Mouse (Mus musculus) effector memory CD4-positive, alpha-beta T cell, adult 5 months (primary cell): ENCODE data around the gene Nhlrc1. TPM values are rescaled to one million over a fixed set of nuclear protein-coding genes. Genes with fewer than 3 reads are reported as not detected.

Experiments
- polyA plus RNA-seq: library from polyadenylated mRNA; unstranded; fragments of 100-300 nt; shearing (Covaris generic); gene quantifications from one replicate; pipeline ENCODE4 v1.2.1, GENCODE M21; 2017

The Nhlrc1 gene
- 0.21 TPM for polyA plus RNA-seq

GRCm38 (mm10) chr13:47014334-47015194 lies at the start of gene Nhlrc1:
TSS of gene Nhlrc1 (minus strand) at chr13:47014850.

DNA sequence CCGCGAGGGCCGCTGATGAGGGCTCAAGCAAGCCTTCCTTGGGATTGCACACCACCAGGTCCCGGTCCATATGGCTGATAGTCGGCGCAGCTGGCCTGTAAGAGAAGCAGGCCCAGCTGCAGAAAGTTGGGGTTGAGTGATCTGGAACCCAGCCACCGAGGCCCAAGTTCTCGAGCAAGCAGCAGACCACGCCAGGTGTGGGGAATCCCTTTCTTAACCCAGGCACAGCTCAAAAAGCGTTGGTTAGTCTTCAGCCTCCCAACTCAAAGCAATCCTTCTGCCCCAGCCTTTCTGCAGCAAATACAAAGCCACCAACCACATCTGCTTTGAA lies 29.9 kb upstream of the Nhlrc1 start, which contains the start of gene Tpmt:
TSS of gene Tpmt (minus strand) at position 121 of the 331 bp plus-strand sequence.

DNA sequence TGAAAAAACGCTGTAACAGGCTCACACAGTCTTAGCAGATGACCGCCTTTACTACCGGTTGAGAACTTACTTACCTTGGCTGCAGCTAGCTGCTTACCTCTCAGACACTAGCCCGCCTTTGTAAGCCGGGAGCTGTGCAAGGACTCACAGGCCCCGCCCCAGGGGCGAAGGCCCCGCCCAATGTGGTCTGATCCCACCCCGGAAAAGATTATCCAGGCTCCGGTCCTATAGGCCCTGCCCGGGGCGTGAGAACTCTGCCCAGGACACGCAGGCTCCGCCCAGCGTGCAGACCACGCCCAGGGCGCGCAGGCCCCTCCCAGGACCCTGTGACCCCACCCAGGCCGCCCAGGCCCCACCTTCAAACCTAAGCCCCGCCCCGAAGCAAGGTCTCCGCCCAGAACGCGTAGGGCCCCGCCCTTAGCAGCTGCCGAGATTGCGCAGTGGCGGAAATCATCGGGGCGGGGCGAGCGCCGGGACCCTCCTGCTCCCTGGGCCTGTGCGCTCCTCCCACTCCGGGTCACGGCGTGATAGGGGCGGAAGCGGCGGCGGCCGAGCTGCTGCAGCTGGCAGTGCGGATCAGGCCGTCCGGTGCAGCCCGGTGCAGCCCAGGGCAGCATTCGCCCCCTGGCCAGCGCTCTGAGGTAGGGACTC lies 28.5 kb upstream of the Nhlrc1 start, which contains the start of gene Kdm1b:
TSS of gene Kdm1b (plus strand) at position 470 of the 651 bp plus-strand sequence.

Other genes with a start within 250 kb of the Nhlrc1 start
- 12.0 TPM for gene Kif13a, start 85.0 kb downstream of the Nhlrc1 start, polyA plus RNA-seq
- gene Kdm1b, start 28.6 kb upstream of the Nhlrc1 start, polyA plus RNA-seq: 19.2 TPM
- gene Tpmt, start 29.9 kb upstream of the Nhlrc1 start, polyA plus RNA-seq: 1.9 TPM
- gene Dek, start 91.4 kb upstream of the Nhlrc1 start, polyA plus RNA-seq: 188 TPM
- gene Rnf144b, start 107.8 kb upstream of the Nhlrc1 start, polyA plus RNA-seq: not detected